Mouse (Mus musculus) regulatory T cell (primary cell): ENCODE measurements around the gene Nmrk2.

Experiments used
- in situ Hi-C: fragments of 300-600 bp; cut with MboI, MseI; formaldehyde crosslinking; loops from one replicate; pipeline ENCODE4 v1.15.1; 2025; ENCODE audit warnings: high pct_unique_total_duplicates

Gene Nmrk2

DNA sequence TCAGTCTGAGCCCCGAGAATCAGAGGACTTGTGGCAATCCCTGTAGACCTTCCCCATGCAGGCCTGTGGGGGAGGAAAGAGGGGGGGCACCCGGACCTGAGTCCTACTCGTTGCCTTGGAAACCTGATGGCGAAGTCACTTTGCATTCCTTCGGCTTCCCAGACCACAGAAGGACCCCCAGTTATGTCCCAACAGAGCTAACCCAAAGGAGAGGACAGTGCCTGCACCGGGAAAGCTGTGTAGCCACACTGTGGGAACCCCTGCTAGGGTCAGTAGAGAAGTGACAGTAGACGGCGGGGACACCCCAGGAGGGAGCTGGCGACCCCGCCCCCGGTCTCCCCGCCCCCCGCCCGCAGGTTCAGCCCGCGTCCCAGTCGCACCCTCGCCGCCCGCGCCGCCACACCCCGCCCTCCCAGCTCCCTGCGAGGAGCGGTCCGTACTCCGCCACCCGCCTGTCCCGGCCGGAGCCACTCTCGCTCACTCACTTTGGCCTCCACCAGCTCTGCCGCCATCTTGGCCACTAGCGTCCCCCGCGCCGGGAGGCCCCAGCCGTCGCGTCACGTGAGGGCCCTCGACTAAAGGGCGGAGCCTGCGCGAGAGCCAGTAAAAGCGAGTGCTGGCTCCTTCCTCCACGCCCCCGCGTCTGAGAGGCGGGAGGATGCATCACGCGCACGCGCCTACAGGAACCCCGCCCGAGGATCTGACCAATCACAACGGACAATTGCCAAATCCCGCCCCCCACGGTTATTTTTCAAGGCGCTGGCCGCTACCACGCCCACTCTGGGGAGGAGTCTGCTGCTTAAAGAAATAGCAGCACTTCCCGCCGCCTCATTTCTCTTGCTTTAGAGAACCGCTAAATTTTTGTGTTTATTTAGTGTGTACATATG lies 34.4 kb downstream of the Nmrk2 start, which contains the start of gene Pias4:
Pias4 (minus strand) TSS at position 724 of the 887 bp plus-strand sequence.
- in situ Hi-C loops, result no loop called here

DNA sequence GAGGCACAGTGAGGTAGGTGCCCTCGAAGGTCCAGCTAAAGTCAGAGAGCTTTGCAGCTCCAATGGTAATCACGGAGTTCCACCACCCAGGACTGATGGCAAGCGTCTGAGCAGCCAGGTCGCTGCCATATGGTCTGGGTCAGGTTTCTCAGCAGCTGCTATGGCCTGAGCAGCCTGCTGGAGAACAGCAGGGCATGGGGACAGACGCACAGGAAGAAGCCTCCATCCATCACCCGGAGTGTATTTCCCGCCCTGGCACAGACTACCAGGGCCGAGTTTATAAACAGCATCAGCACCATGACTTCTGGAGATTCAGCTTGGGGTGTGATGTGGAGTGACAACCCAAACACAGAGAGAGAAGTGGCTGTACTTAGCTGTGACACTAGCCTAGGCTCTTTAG lies 36.7 kb downstream of the Nmrk2 start:
- in situ Hi-C loops, result no loop called here

DNA sequence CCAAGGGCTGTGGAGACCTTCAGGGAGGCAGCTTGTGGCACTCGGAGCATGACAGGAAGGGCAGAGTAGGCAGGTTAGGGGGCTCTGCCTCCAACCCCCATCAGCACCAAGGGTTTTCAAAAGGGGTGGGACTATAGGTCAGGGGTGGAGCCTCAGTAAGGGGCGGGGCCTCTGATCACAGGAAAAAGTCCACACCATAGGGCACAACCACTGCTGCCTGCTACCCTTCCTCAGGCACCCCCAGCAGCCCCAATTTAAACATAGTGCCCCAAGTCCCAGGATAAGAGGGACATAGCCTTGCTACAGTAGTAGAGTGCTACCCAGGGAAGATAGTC lies 39.6 kb downstream of the Nmrk2 start:
- in situ Hi-C loops, result no loop called here

DNA sequence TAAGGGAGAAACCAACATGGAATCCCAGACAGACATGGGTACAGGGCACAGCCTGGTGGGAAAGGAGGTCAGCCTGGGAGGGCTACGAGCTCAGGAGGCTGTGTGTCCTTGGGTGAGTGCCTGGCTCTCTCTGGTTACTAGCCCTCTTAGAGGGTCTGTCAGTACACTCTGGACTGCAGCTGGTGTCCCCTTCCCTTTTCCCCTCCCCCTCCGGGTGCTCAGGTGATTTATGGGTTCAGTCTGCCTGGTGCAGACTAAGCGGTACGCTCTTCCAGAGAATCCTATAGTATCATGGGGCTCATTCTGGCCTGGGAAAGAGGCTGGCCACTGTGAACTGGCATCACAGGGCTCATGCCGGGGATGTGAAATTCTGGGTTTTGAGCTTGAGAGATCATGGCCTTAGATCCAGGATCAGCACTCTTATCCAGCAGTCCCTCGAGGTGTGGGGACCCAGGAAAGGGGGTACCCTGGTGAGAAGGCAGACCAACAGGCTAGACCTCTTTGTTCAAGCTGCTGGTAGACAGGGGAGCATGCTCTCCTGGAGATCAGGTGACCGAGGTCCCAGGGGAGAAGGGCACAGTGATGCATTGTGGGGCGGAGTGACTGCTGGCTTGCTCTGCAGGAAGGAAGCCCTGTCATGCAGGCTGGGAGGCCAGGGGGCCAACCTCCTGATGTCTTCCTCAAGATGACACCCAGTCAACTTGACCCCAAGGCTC lies 40.1 kb downstream of the Nmrk2 start:
- in situ Hi-C loops, result no loop called here

DNA sequence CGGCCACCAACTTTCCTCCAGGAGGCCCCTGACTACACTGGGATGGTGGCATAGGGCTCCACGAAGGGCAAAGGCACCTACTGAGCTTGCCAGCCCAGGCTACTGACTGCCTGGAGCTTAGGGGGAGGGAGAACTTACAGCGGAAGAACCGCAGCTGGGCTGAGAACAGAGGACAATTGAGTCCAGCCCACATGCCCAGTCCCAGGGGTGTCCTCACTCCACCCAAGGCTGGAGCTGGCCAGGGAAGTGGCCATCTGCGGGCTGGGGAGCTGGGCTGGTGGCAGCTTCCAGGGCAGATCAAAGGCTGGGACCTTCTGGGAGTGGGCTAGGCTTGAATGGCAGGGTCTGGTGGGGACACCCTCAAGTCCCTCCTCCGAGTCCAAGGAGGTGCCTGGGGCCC lies 47.1 kb downstream of the Nmrk2 start:
- in situ Hi-C loops, result no loop called here

DNA sequence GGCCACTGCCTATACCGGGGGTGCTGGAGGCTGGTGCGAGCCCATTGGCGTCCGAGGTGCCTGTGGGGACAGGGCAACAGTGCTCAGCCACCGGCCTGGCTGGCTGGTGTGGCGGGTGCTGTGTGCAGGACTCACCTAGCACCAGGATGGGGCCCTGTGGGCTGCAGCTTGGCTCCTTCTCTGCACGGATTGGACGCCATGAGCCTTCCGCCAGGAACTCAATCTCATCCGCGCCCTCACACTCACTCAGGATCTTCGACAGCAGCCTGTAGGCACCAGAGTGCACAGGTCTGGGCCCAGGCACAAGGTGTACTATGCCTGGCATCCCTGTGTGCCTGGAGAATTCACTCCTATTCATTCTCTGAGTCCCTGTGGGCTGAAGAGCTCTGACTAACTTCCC lies 47.5 kb downstream of the Nmrk2 start:
- in situ Hi-C loops, result no loop called here

DNA sequence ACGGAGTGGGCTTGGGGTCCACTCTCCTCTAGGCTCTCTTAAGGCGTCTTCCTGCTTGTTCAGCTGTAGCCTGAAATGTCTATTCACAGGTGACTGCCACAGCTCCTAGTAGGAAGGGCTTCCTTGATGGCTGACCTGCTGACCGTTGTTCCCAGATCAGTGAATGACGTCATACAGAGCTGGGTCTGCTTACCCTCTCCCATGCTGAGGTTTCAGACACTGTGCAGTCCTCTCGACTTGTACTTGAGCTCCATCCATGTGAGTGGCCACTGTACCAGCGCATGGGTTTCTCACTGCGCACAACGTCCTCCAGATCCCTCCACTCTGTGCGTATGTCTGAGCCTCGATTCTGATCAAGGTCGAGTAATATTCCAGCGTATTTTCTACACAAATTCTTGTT lies 49.2 kb downstream of the Nmrk2 start:
- in situ Hi-C loops, result no loop called here

DNA sequence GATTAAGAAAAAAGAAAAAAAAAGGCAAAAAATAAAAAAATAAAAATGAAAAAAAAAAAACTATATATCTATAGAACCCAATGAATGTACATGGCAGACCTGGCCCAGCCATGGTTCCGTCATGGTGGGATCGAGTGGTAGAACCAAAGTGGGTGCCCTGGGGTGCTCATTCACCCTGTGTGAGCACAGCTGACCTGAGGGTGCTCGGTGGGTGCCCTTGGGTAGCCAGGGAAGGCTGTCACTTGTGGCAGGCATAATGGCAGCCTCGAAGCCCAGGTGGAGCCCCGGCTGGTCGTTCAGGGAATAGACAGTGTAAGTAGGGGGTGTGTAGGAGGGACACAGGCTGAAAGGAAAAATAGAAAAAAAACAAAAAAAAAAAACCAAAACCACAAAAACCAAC lies 50.6 kb downstream of the Nmrk2 start:
- in situ Hi-C loops, result no loop called here
